Mouse (Mus musculus): ENCODE measurements at regions not wholly inside any gene's neighbourhood (a gene's known extent, or its start where the extent isn't known, plus 50 kb on each side); places are given as distances from the start of the nearest gene placed in this dataset.

DNA sequence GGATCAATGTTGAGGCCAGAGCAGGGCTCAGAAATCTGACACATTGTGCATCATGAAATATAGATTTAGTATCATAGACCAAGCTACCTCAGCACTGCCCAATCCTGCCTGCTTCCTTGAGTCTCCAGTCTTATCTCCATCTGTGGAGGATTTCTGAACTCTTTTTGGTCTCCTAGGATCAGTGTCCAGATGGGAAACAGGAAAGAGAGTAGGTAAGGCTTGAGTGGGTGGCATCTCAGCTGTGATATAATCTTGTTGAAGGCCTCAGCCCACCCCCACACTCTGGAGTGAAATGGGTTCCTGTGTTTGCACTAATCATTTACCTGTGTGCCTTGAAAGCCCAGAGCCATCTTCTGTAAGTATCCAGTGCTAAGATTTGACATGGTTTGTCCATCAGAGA, 74.3 kb upstream of the Aff3 start:
- peak in 1 of 2 experiments; percentile 15 for DNase-seq (ENCODE audit: low spot score in 2 of 2)

- DNase-seq (ENCODE audit: low spot score in 2 of 2): no peak
These were observed 71.0 kb upstream of the Aff3 start for GRCm38 (mm10) chr1:38735768-38736167.

GRCm38 (mm10) chr1:38733201-38733600, 68.4 kb upstream of the Aff3 start:
- no peak for DNase-seq (ENCODE audit: low spot score in 2 of 2)

- DNase-seq (ENCODE audit: low spot score in 2 of 2): peak; percentile 26 to 57
These were observed 65.4 kb upstream of the Aff3 start for GRCm38 (mm10) chr1:38729977-38730782.

- DNase-seq (ENCODE audit: low spot score in 2 of 2): no peak
These were observed 61.0 kb upstream of the Aff3 start for GRCm38 (mm10) chr1:38725805-38726204.

GRCm38 (mm10) chr1:38724631-38725030, 59.9 kb upstream of the Aff3 start:
- DNase-seq (ENCODE audit: low spot score in 2 of 2): no peak

GRCm38 (mm10) chr1:38722155-38722554, 57.4 kb upstream of the Aff3 start:
- DNase-seq (ENCODE audit: low spot score in 2 of 2): no peak

- no peak for DNase-seq (ENCODE audit: low spot score in 2 of 2)
These were observed 55.5 kb upstream of the Aff3 start for GRCm38 (mm10) chr1:38720287-38720686.

- DNase-seq (ENCODE audit: low spot score in 2 of 2): no peak
These were observed 50.9 kb upstream of the Aff3 start for GRCm38 (mm10) chr1:38715621-38716020.
